Mouse (Mus musculus) myocyte (in vitro differentiated cells): ENCODE data around the gene Rbms1. TPM values are rescaled to one million over a fixed set of nuclear protein-coding genes. Genes with fewer than 3 reads are reported as not detected.

Experiments
- H3K27me3 ChIP-seq: one replicate; pipeline ENCODE4 v1.6.1; 2011; ENCODE audit not compliant: control insufficient read depth, insufficient read depth, insufficient read length
- H3K36me3 ChIP-seq: one replicate; pipeline ENCODE4 v1.6.1; 2011; ENCODE audit not compliant: control insufficient read depth, insufficient read depth
- H3K4me2 ChIP-seq: one replicate; pipeline ENCODE4 v1.6.1; 2011; ENCODE audit warnings: low read depth, control low read depth
- H3K4me3 ChIP-seq: one replicate; pipeline ENCODE4 v1.5.1; 2011; ENCODE audit warnings: mild to moderate bottlenecking, control low read depth, moderate library complexity
- H3K79me2 ChIP-seq: one replicate; pipeline ENCODE4 v1.6.1; 2011; ENCODE audit not compliant: control insufficient read depth, insufficient read depth
- H3ac ChIP-seq: one replicate; pipeline ENCODE4 v1.6.1; 2011; ENCODE audit not compliant: control insufficient read depth, insufficient read length
- CEBPB ChIP-seq: IDR thresholded peaks from 2 replicates; pipeline ENCODE4 v1.6.1; 2011; ENCODE audit warnings: mild to moderate bottlenecking, moderate library complexity; ENCODE audit not compliant: poor library complexity, insufficient read depth, severe bottlenecking
- E2F4 ChIP-seq: IDR thresholded peaks from one replicate; pipeline ENCODE4 v1.6.1; 2011; ENCODE audit warnings: mild to moderate bottlenecking, control low read depth, moderate library complexity; ENCODE audit not compliant: insufficient read depth
- MAX ChIP-seq: IDR thresholded peaks from one replicate; pipeline ENCODE4 v1.6.1; 2011; ENCODE audit warnings: low read depth, mild to moderate bottlenecking, control low read depth
- MYOD1 ChIP-seq, 3 experiments: IDR thresholded peaks; one replicate each; pipeline ENCODE4 v1.6.1; 2011; ENCODE audit warnings: control low read depth in 2 of 3, low read depth in 2 of 3, mild to moderate bottlenecking in 2 of 3, moderate library complexity in 1 of 3; ENCODE audit not compliant: insufficient read length in 2 of 3, control insufficient read depth in 1 of 3
- MYOG ChIP-seq, 3 experiments: IDR thresholded peaks; one replicate each; pipeline ENCODE4 v1.6.1; 2011; ENCODE audit warnings: control low read depth in 2 of 3, low read depth in 2 of 3, mild to moderate bottlenecking in 2 of 3; ENCODE audit not compliant: insufficient read length in 2 of 3, control insufficient read depth in 1 of 3, insufficient read depth in 1 of 3
- POLR2A ChIP-seq: IDR thresholded peaks from one replicate; pipeline ENCODE4 v1.6.1; 2011; ENCODE audit warnings: low read depth, mild to moderate bottlenecking, control low read depth, moderate library complexity; ENCODE audit not compliant: insufficient read length
- POLR2AphosphoS2 ChIP-seq: IDR thresholded peaks from one replicate; pipeline ENCODE4 v1.6.1; 2011; ENCODE audit warnings: low read depth, control low read depth; ENCODE audit not compliant: insufficient read length
- REST ChIP-seq: IDR thresholded peaks from one replicate; pipeline ENCODE4 v1.6.1; 2011; ENCODE audit warnings: mild to moderate bottlenecking, control low read depth, moderate library complexity; ENCODE audit not compliant: insufficient read depth, insufficient read length
- SRF ChIP-seq: IDR thresholded peaks from one replicate; pipeline ENCODE4 v1.6.1; 2011; ENCODE audit warnings: low read depth; ENCODE audit not compliant: control insufficient read depth, insufficient read length
- TCF12 ChIP-seq: IDR thresholded peaks from one replicate; pipeline ENCODE4 v1.6.1; 2011; ENCODE audit warnings: mild to moderate bottlenecking, control low read depth; ENCODE audit not compliant: poor library complexity, insufficient read depth, severe bottlenecking
- TCF3 ChIP-seq: IDR thresholded peaks from one replicate; pipeline ENCODE4 v1.6.1; 2011; ENCODE audit warnings: low read depth, control low read depth; ENCODE audit not compliant: insufficient read length
- USF1 ChIP-seq: IDR thresholded peaks from one replicate; pipeline ENCODE4 v1.6.1; 2011; ENCODE audit warnings: low read depth, mild to moderate bottlenecking, control low read depth, moderate library complexity
- polyA plus RNA-seq: library from polyadenylated mRNA; unstranded; fragments of >200 nt; fragmentation: generic; extraction: Trizol; gene quantifications from one replicate; pipeline ENCODE4 v1.2.1, GENCODE M21; 2012; ENCODE audit warnings: missing spikeins

Rbms1 gene
- polyA plus RNA-seq, 1 experiment = 34.8 TPM

GRCm38 (mm10) chr2:60947817-60948216 lies 15.2 kb downstream of the Rbms1 start:
- Histone ChIP-seq H3K27me3 (no peaks in the 10 kb centered on the region), H3K36me3 (peaks cover 4% of the 10 kb centered on the region), H3K79me2 (peaks cover 81% of the 10 kb centered on the region), H3K4me2 (no peak overlapping the region), H3K4me3 (no peak overlapping the region), H3ac (no peak overlapping the region)
- no peak for TF ChIP-seq POLR2AphosphoS2
- TF ChIP-seq MAX = no peak
- TF ChIP-seq E2F4 = no peak
- TF ChIP-seq REST = no peak
- TF ChIP-seq MYOD1 (IDR thresholded peaks at IDR 0.05; ENCODE audit: control insufficient read depth in 1 of 3, insufficient read length in 2 of 3, low read depth in 2 of 3) = no peak
- no peak for TF ChIP-seq SRF
- TF ChIP-seq TCF3 = no peak
- TF ChIP-seq CEBPB = no peak
- TF ChIP-seq MYOG (IDR thresholded peaks at IDR 0.05; ENCODE audit: control insufficient read depth in 1 of 3, insufficient read depth in 1 of 3, insufficient read length in 2 of 3, low read depth in 2 of 3) = no peak

GRCm38 (mm10) chr2:60940454-60940961 lies 22.5 kb downstream of the Rbms1 start:
- Histone ChIP-seq H3ac (no peak overlapping the region), H3K79me2 (peaks cover 62% of the 10 kb centered on the region), H3K4me3 (peak overlapping the region; percentile 23), H3K4me2 (peak overlapping the region; percentile 87), H3K27me3 (no peaks in the 10 kb centered on the region), H3K36me3 (peaks cover 4% of the 10 kb centered on the region)
- TF ChIP-seq CEBPB (no peak), USF1 (peak; percentile 92)

GRCm38 (mm10) chr2:60939957-60940356 lies 23.0 kb downstream of the Rbms1 start:
- Histone ChIP-seq H3K4me3 (peak overlapping the region; percentile 23), H3K36me3 (peaks cover 4% of the 10 kb centered on the region), H3K79me2 (peaks cover 62% of the 10 kb centered on the region), H3K4me2 (peak overlapping the region; percentile 87), H3K27me3 (no peaks in the 10 kb centered on the region), H3ac (no peak overlapping the region)
- no peak for TF ChIP-seq SRF
- TF ChIP-seq CEBPB = no peak
- TF ChIP-seq MYOG (IDR thresholded peaks at IDR 0.05; ENCODE audit: control insufficient read depth in 1 of 3, insufficient read depth in 1 of 3, insufficient read length in 2 of 3, low read depth in 2 of 3) = no peak
- no peak for TF ChIP-seq MYOD1 (IDR thresholded peaks at IDR 0.05; ENCODE audit: control insufficient read depth in 1 of 3, insufficient read length in 2 of 3, low read depth in 2 of 3)
- no peak for TF ChIP-seq MAX
- TF ChIP-seq TCF3 = no peak
- TF ChIP-seq E2F4 = no peak
- no peak for TF ChIP-seq POLR2A
- no peak for TF ChIP-seq POLR2AphosphoS2
- no peak for TF ChIP-seq REST
- TF ChIP-seq USF1 = no peak
- no peak for TF ChIP-seq TCF12

DNA sequence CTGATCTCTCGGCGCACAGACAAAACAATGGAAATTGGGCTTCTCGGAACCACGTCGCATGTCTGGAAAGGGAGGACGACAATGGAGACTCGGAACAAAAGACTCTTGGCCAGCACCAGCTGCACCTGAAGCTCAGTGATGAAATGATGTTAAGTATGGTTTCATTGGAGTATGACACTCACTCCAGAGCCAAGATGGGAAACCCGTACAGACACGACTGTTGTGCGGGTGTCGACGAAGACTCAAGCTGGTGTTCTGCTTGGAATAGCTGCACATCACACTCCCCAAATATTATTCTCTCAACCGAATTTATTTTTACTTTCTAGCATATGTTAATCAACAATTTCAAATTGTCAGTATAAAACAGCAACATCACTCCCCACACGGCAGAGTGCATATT lies 26.1 kb downstream of the Rbms1 start:
- no peak overlapping the region for H3K4me2 ChIP-seq
- TF ChIP-seq E2F4 = no peak
- TF ChIP-seq MYOG (IDR thresholded peaks at IDR 0.05; ENCODE audit: control insufficient read depth in 1 of 3, insufficient read depth in 1 of 3, insufficient read length in 2 of 3, low read depth in 2 of 3) = no peak
- no peak for TF ChIP-seq CEBPB
- TF ChIP-seq POLR2AphosphoS2 = no peak
- TF ChIP-seq SRF = no peak
- TF ChIP-seq TCF12 = no peak
- no peak for TF ChIP-seq MAX
- no peak for TF ChIP-seq MYOD1 (IDR thresholded peaks at IDR 0.05; ENCODE audit: control insufficient read depth in 1 of 3, insufficient read length in 2 of 3, low read depth in 2 of 3)
- no peak for TF ChIP-seq USF1
- no peak for TF ChIP-seq REST
- TF ChIP-seq POLR2A = no peak
- TF ChIP-seq TCF3 = no peak
- H3K27me3 ChIP-seq = no peaks in the 10 kb centered on the region
- no peak overlapping the region for H3K4me3 ChIP-seq
- no peaks in the 10 kb centered on the region for H3K36me3 ChIP-seq
- H3K79me2 ChIP-seq = peaks cover 45% of the 10 kb centered on the region
- H3ac ChIP-seq = no peak overlapping the region

- H3K36me3 ChIP-seq = no peaks in the 10 kb centered on the region
- H3ac ChIP-seq = no peak overlapping the region
- no peak overlapping the region for H3K4me3 ChIP-seq
- TF ChIP-seq CEBPB (no peak), POLR2A (no peak), MYOG (IDR thresholded peaks at IDR 0.05; ENCODE audit: control insufficient read depth in 1 of 3, insufficient read depth in 1 of 3, insufficient read length in 2 of 3, low read depth in 2 of 3) (peak in 2 of 3 experiments; percentile 39 to 68), MYOD1 (IDR thresholded peaks at IDR 0.05; ENCODE audit: control insufficient read depth in 1 of 3, insufficient read length in 2 of 3, low read depth in 2 of 3) (peak; percentile 33 to 92 (median 77)), MAX (no peak), TCF12 (no peak), POLR2AphosphoS2 (no peak), USF1 (no peak), REST (no peak)
- no peak overlapping the region for H3K4me2 ChIP-seq
- no peaks in the 10 kb centered on the region for H3K27me3 ChIP-seq
- H3K79me2 ChIP-seq = peaks cover 53% of the 10 kb centered on the region
Measured at GRCm38 (mm10) chr2:60928948-60929347, 34.0 kb downstream of the Rbms1 start.
